8 mouse cellular contexts compared by ENCODE assay signal in the genomic region with DNA sequence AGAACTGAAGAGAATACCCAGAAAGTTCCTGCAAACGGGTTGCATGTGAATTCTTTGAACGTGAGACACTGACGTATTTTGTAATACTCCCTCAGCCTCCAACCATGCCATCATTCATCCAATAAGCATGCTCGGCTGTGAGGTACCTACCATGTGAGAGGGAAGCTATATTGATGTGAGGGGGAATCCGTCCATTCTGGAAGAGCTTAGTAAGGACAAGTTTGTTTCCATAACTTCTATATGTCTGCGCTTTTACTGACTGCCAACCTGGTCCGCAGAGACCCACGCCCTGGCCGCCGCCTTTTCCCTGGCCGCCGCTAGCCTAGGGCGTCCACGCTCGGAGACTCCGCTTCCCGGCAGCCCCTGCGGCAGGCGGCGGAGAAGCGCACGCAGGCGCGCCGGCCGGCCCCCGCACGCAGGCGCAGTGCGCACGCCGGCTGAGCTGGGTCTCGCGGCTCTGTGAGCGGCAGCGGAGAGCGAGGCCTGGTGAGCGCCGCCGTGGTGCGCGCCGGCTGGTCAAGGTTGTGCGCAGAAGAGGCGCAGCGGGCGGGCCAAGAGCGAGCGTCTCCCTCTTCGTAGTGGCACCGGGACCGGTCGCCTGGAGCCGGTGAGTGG. TPM values are rescaled to one million over a fixed set of nuclear protein-coding genes. Genes with fewer than 3 reads are reported as not detected.
DNase-seq lines count a peak whose midpoint lies in the region; ATAC-seq and TF ChIP-seq lines count a peak whose summit lies in the region.

No protein-coding gene starts in this region.

- no peak for TF ChIP-seq CTCF in liver, adult 2 months (IDR thresholded peaks at IDR 0.05; ENCODE audit: low read depth, low read length)

- peak; percentile 77 for ATAC-seq in erythroblast, adult 5-6 weeks (replicated peaks; ENCODE audit: low FRiP score, poor library complexity, severe bottlenecking)
- ATAC-seq in heart, embryonic 11.5 days (replicated peaks; ENCODE audit: insufficient number of reproducible peaks, low FRiP score, low TSS enrichment), result peak; percentile 88
- ATAC-seq in kidney, embryonic 16.5 days (ENCODE audit: low FRiP score, low TSS enrichment), result peak; percentile 95

- H3K36me3 ChIP-seq in heart, embryonic 11.5 days (ENCODE audit: control insufficient read depth, insufficient read depth, low read length), result no peaks in the 10 kb centered on the region
- H3K36me3 ChIP-seq in kidney, embryonic 16.5 days (ENCODE audit: insufficient read depth, low read length), result no peaks in the 10 kb centered on the region
- no peaks in the 10 kb centered on the region for H3K36me3 ChIP-seq in liver, adult 2 months (ENCODE audit: control insufficient read depth, insufficient read depth, low read length)
- H3K36me3 ChIP-seq in myocyte (ENCODE audit: control insufficient read depth, insufficient read depth), result no peaks in the 10 kb centered on the region
- no peaks in the 10 kb centered on the region for H3K36me3 ChIP-seq in splenic B cell, adult 2 months (ENCODE audit: control insufficient read depth, insufficient read depth, low read length, poor library complexity, severe bottlenecking)

- peak; percentile 80 for TF ChIP-seq POLR2A in liver, adult 2 months (IDR thresholded peaks at IDR 0.05; ENCODE audit: extremely low read depth, insufficient read depth, low read length)
- peak; percentile 96 for TF ChIP-seq POLR2A in myocyte (IDR thresholded peaks at IDR 0.05; ENCODE audit: insufficient read length, low read depth)

- peak overlapping the region; percentile 100 for H3K27ac ChIP-seq in heart, embryonic 11.5 days (ENCODE audit: low read depth, low read length)
- peak overlapping the region; percentile 99 for H3K27ac ChIP-seq in kidney, embryonic 16.5 days (ENCODE audit: low read length)
- peak overlapping the region; percentile 88 for H3K27ac ChIP-seq in liver, adult 2 months (replicated peaks; ENCODE audit: insufficient read depth, low read depth, low read length)

- peaks cover 4% of the 10 kb centered on the region; the same call in 1 of the 2 replicates for H3K4me1 ChIP-seq in heart, embryonic 11.5 days (ENCODE audit: control insufficient read depth, insufficient read depth, low read length)
- peaks cover 13% of the 10 kb centered on the region for H3K4me1 ChIP-seq in kidney, embryonic 16.5 days (ENCODE audit: insufficient read depth, low read length)
- peaks cover 3% of the 10 kb centered on the region; the same call in 1 of the 2 replicates for H3K4me1 ChIP-seq in liver, adult 2 months (ENCODE audit: control insufficient read depth, insufficient read depth, low read length)

- no peaks in the 10 kb centered on the region for H3K27me3 ChIP-seq in heart, embryonic 11.5 days (ENCODE audit: control insufficient read depth, insufficient read depth, low read length)
- no peaks in the 10 kb centered on the region for H3K27me3 ChIP-seq in kidney, embryonic 16.5 days (ENCODE audit: insufficient read depth, low read length)
- H3K27me3 ChIP-seq in liver, adult 2 months (ENCODE audit: control insufficient read depth, insufficient read depth, low read length), result no peaks in the 10 kb centered on the region
- H3K27me3 ChIP-seq in myocyte (ENCODE audit: control insufficient read depth, insufficient read depth, insufficient read length), result no peaks in the 10 kb centered on the region
- no peaks in the 10 kb centered on the region for H3K27me3 ChIP-seq in splenic B cell, adult 2 months (ENCODE audit: control insufficient read depth, insufficient read depth, low read length, poor library complexity, severe bottlenecking)

- peak overlapping the region; percentile 95 for H3K4me3 ChIP-seq in heart, embryonic 11.5 days (ENCODE audit: low read depth, low read length)
- H3K4me3 ChIP-seq in kidney, embryonic 16.5 days (ENCODE audit: low read length), result peak overlapping the region; percentile 84
- H3K4me3 ChIP-seq in liver, adult 2 months (ENCODE audit: insufficient read depth, low read depth, low read length), result peak overlapping the region; percentile 97
- peak overlapping the region; percentile 37 for H3K4me3 ChIP-seq in myocyte

- H3ac ChIP-seq in myocyte (ENCODE audit: control insufficient read depth, insufficient read length), result peak overlapping the region; percentile 95

- no peaks in the 10 kb centered on the region for H3K9me3 ChIP-seq in heart, embryonic 11.5 days (replicated peaks; ENCODE audit: control insufficient read depth, low read length)
- no peaks in the 10 kb centered on the region for H3K9me3 ChIP-seq in kidney, embryonic 16.5 days (ENCODE audit: low read length)

- peaks cover 17% of the 10 kb centered on the region; the same call in 1 of the 2 replicates for H3K79me2 ChIP-seq in liver, adult 2 months (ENCODE audit: control insufficient read depth, insufficient read depth, low read length)
- peaks cover 42% of the 10 kb centered on the region for H3K79me2 ChIP-seq in myocyte (ENCODE audit: control insufficient read depth, insufficient read depth)

- peak; percentile 91 to 95 for DNase-seq in B cell, adult 2 months
- peak; percentile 94 for DNase-seq in brain, adult 2 months (ENCODE audit: low read depth, low spot score)
- peak; percentile 83 for DNase-seq in liver, adult 2 months (ENCODE audit: extremely low read depth, low read depth, low spot score)
- peak; percentile 94 for DNase-seq in splenic B cell, adult 2 months (ENCODE audit: low read depth, low spot score)

- WGBS in heart, embryonic 11.5 days (ENCODE audit: insufficient replicate concordance), result under 1% methylated on average over 48 of the region's 54 CpGs
- whole genome bisulfite sequencing in kidney, embryonic 16.5 days, result under 1% methylated on average over 52 of the region's 54 CpGs
- WGBS in liver, adult 2 months, result under 1% methylated on average over 54 of the region's 54 CpGs

- H3K4me2 ChIP-seq in heart, embryonic 11.5 days, result peak overlapping the region; percentile 77
- H3K4me2 ChIP-seq in kidney, embryonic 16.5 days (replicated peaks; ENCODE audit: low read depth, low read length), result peak overlapping the region; percentile 67
- peak overlapping the region; percentile 79 for H3K4me2 ChIP-seq in myocyte (ENCODE audit: low read depth)

- peak overlapping the region; percentile 95 for H3K9ac ChIP-seq in heart, embryonic 11.5 days (ENCODE audit: low read depth, low read length)
- peak overlapping the region; percentile 91 for H3K9ac ChIP-seq in kidney, embryonic 16.5 days (replicated peaks; ENCODE audit: low read length)
- peak overlapping the region; percentile 96 for H3K9ac ChIP-seq in liver, adult 2 months (ENCODE audit: low read depth, low read length)

TF ChIP-seq in myocyte, 11 proteins besides CTCF, POLR2A, EP300 and RAD21:
- TF ChIP-seq CEBPB (IDR thresholded peaks at IDR 0.05; ENCODE audit: insufficient read depth, poor library complexity, severe bottlenecking), result peak; percentile 44; the same call in 1 of the 2 replicates
- TF ChIP-seq MYOD1 (IDR thresholded peaks at IDR 0.05; ENCODE audit: control insufficient read depth in 1 of 3, insufficient read length in 2 of 3, low read depth in 2 of 3), result peak in 1 of 3 experiments; percentile 32
- no peak for TF ChIP-seq E2F4 (IDR thresholded peaks at IDR 0.05; ENCODE audit: insufficient read depth)
- peak; percentile 89 for TF ChIP-seq POLR2AphosphoS2 (IDR thresholded peaks at IDR 0.05; ENCODE audit: insufficient read length, low read depth)
- TF ChIP-seq REST (IDR thresholded peaks at IDR 0.05; ENCODE audit: insufficient read depth, insufficient read length), result peak; percentile 23
- no peak for TF ChIP-seq MYOG (IDR thresholded peaks at IDR 0.05; ENCODE audit: control insufficient read depth in 1 of 3, insufficient read depth in 1 of 3, insufficient read length in 2 of 3, low read depth in 2 of 3)

RNA-seq across cellular contexts. Expression of gene Kpna1, which starts 4.5 kb away (rescaled TPM):
- total RNA-seq in erythroblast, adult 5-6 weeks (2015; ENCODE audit: low replicate concordance), result 29.8 and 43.5 TPM in 2 replicates
- 34.3 and 55.9 TPM in 2 replicates for total RNA-seq in erythroblast, adult 5-6 weeks (2017; ENCODE audit: low replicate concordance)
- 49.9 and 58.1 TPM in 2 replicates for polyA plus RNA-seq in heart, embryonic 11.5 days (2014; fragmentation: Nextera tagmentation; extraction: Ambion mirVana)
- 35.9 and 38.2 TPM in 2 replicates for polyA plus RNA-seq in kidney, embryonic 16.5 days (2015; fragmentation: Nextera tagmentation; extraction: Ambion mirVana)
- 21.1 and 21.4 TPM in 2 replicates for total RNA-seq in liver, adult 2 months (2014; rRNA removed)
- 5.7 and 6.1 TPM in 2 replicates for polyA plus RNA-seq in liver, adult 2 months (2012; rRNA removed)
- polyA plus RNA-seq in myocyte (2012; fragmentation: generic; extraction: Trizol), result 14.8 TPM

RNA-seq across cellular contexts. Expression of gene Dtx3l, which starts 44.1 kb away (rescaled TPM):
- 13.3 and 15.0 TPM in 2 replicates for total RNA-seq in erythroblast, adult 5-6 weeks (2015; ENCODE audit: low replicate concordance)
- total RNA-seq in erythroblast, adult 5-6 weeks (2017; ENCODE audit: low replicate concordance), result 25.2 and 25.4 TPM in 2 replicates
- polyA plus RNA-seq in heart, embryonic 11.5 days (2014; fragmentation: Nextera tagmentation; extraction: Ambion mirVana), result 3.4 and 4.0 TPM in 2 replicates
- 3.9 and 4.5 TPM in 2 replicates for polyA plus RNA-seq in kidney, embryonic 16.5 days (2015; fragmentation: Nextera tagmentation; extraction: Ambion mirVana)
- total RNA-seq in liver, adult 2 months (2014; rRNA removed), result 26.0 and 31.6 TPM in 2 replicates
- 11.2 and 12.2 TPM in 2 replicates for polyA plus RNA-seq in liver, adult 2 months (2012; rRNA removed)
- 0.83 TPM for polyA plus RNA-seq in myocyte (2012; fragmentation: generic; extraction: Trizol)

RNA-seq across cellular contexts. Expression of gene Parp9, which starts 44.7 kb away (rescaled TPM):
- 21.3 and 23.0 TPM in 2 replicates for total RNA-seq in erythroblast, adult 5-6 weeks (2015; ENCODE audit: low replicate concordance)
- total RNA-seq in erythroblast, adult 5-6 weeks (2017; ENCODE audit: low replicate concordance), result 30.7 and 41.3 TPM in 2 replicates
- polyA plus RNA-seq in heart, embryonic 11.5 days (2014; fragmentation: Nextera tagmentation; extraction: Ambion mirVana), result 3.3 and 5.1 TPM in 2 replicates
- polyA plus RNA-seq in kidney, embryonic 16.5 days (2015; fragmentation: Nextera tagmentation; extraction: Ambion mirVana), result 4.8 and 5.0 TPM in 2 replicates
- total RNA-seq in liver, adult 2 months (2014; rRNA removed), result 36.0 and 63.5 TPM in 2 replicates
- polyA plus RNA-seq in liver, adult 2 months (2012; rRNA removed), result 11.9 and 13.7 TPM in 2 replicates
- 1.2 TPM for polyA plus RNA-seq in myocyte (2012; fragmentation: generic; extraction: Trizol)

RNA-seq across cellular contexts. Expression of gene Wdr5b, which starts 58.0 kb away (rescaled TPM):
- total RNA-seq in erythroblast, adult 5-6 weeks (2015; ENCODE audit: low replicate concordance), result 1.7 and 8.6 TPM in 2 replicates
- 2.6 and 3.7 TPM in 2 replicates for total RNA-seq in erythroblast, adult 5-6 weeks (2017; ENCODE audit: low replicate concordance)
- 6.5 and 7.6 TPM in 2 replicates for polyA plus RNA-seq in heart, embryonic 11.5 days (2014; fragmentation: Nextera tagmentation; extraction: Ambion mirVana)
- polyA plus RNA-seq in kidney, embryonic 16.5 days (2015; fragmentation: Nextera tagmentation; extraction: Ambion mirVana), result 8.5 and 9.3 TPM in 2 replicates
- 1.9 and 2.3 TPM in 2 replicates for total RNA-seq in liver, adult 2 months (2014; rRNA removed)
- polyA plus RNA-seq in liver, adult 2 months (2012; rRNA removed), result 0.51 and 0.73 TPM in 2 replicates
- 1.9 TPM for polyA plus RNA-seq in myocyte (2012; fragmentation: generic; extraction: Trizol)

Comparison
In these comparisons a context has a peak if more than half of its experiments do, and no peak if none do; other contexts are left out.
1. Peak in every context shown above with its lines: DNase-seq, ATAC-seq, H3K4me3 ChIP-seq and H3K27ac ChIP-seq.
2. H3K4me3 ChIP-seq: peak in every context shown above with its lines; median percentile 97 in liver, adult 2 months; 95 in heart, embryonic 11.5 days; 84 in kidney, embryonic 16.5 days; 37 in myocyte.